Mouse (Mus musculus): ENCODE results near the gene Atp2a1.

Atp2a1 gene
- long read RNA-seq, experiment 1: 0 reads
- long read RNA-seq, experiment 2: 0 reads

- intact Hi-C loops (cut with DNase I): no loop called here
These were observed at the start of gene Atp2a1 for GRCm38 (mm10) chr7:126463004-126463403. Gene Atp2a1 (minus strand): TSS chr7:126463108.

DNA sequence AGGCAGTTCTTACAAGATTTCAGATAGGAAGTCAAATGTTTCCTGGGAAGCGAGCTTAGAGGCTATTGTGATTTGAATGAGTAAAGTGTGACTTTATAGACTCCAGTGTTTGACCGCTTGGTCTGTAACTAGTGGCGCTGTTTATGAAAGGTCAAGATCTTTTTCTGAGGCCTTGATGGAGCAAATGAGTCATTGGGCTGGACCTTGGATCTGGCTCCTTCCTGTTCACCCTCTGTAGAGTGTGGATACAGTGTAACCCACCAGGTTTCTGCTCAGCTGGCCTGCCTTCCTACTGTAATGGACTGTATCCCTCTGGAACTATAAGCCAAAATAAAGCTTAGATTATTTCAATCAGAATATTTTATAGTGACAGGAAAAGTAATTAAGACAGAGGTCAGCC lies 48.4 kb upstream of the Atp2a1 start:
- intact Hi-C loops (cut with DNase I): no loop called here

DNA sequence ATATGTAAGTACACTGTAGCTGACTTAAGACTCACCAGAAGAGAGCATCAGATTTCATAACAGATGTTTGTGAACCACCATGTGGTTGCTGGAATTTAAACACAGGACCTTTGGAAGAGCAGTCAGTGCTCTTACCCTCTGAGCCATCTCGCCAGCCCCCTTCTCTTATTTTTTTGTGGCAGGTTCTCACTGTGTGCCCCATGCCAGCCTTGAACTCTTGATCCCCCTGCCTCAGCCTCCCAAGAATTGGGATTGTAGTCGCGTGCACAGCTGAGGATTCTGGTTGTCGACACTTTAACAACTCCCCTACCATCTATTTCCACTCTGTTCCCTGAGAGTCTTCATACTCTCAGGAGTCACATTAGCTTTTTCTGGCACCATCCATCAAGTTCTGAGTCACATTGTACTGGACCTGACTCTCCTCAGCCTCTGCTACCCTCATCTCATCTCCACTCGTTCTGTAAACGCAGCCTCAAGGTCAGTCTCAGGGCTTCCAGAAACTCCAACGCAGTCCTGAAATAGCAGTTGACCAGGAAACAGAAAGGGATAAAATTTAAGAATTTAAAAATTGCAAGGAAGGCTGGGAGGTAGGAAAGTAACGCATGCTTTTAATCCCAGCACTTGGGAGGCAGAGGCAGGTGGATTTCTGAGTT lies 44.3 kb upstream of the Atp2a1 start:
- intact Hi-C loops (cut with DNase I): no loop called here

GRCm38 (mm10) chr7:126504913-126505312 lies 42.0 kb upstream of the Atp2a1 start:
- intact Hi-C loops (cut with DNase I): no loop called here

- intact Hi-C loops (cut with DNase I): loop anchor here (2.0 kb wide), 1 partner anchor 17 kb away; the partner anchor contains the start of gene Tufm
These were observed 40.5 kb upstream of the Atp2a1 start, which contains the start of gene Atxn2l for GRCm38 (mm10) chr7:126503273-126503878. Gene Atxn2l (minus strand): TSS chr7:126503437.

DNA sequence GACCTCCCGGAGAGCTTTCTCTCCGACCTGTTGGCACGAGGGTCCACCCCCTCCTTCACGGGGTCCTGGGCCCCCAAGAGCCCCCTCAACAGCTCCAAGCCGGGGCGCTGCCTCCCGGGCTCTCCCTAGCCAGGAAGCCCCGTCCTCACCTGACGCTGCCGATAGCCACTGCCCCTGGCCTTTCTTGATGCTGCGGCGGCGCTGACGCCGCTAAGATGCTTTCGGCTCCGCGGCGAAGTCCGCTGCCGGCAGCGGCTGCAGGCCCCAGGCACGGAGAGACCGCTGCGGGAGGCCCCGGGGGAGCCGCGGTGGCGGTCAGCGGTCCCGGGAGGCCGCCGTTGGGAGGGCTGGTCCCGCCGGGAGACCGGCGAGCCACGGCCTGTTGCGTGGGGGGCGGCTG lies 39.8 kb upstream of the Atp2a1 start:
- intact Hi-C loops (cut with DNase I): loop anchor here (2.0 kb wide), 1 partner anchor 16 kb away; the partner anchor contains the start of gene Tufm

DNA sequence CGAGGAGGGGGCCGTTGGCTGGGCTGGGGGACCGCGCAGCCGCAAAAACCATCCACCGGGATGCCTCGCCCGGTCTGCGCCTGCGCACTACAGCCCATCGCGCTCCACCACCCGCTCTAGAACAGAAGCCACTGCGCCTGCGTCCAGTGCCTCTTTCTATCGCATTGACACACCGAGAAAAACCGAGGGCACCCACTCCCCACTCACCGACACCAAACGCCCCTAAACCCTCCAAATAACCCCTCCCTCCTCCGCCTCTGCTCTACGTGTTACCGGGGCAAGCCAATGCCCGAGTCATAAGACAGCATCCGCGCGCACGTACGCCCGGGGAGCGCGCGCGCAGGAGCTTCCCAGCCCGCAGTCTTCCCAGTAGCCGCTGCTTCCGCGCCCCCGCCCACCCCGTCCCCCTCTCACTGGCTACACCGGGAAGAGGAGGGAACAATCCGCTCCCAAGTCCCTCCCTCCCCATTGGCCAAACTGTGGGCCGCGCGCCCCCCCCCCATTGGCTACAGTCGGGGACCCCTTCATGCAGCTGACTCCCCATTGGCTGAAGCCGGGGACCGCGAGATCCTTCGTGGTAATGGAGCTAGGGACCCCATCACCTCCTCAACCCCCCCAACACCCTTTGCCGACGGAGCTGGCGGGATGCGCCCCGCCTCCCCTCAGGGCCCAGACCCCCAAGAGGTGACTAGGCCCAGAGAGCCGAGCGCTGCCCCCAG lies 39.3 kb upstream of the Atp2a1 start:
- intact Hi-C loops (cut with DNase I): loop anchor here (2.0 kb wide), 1 partner anchor 15 kb away; the partner anchor contains the start of gene Tufm

- intact Hi-C loops (cut with DNase I): loop anchor here (2.0 kb wide), 1 partner anchor 15 kb away; the partner anchor contains the start of gene Tufm
These were observed 38.7 kb upstream of the Atp2a1 start for GRCm38 (mm10) chr7:126501684-126502022.

DNA sequence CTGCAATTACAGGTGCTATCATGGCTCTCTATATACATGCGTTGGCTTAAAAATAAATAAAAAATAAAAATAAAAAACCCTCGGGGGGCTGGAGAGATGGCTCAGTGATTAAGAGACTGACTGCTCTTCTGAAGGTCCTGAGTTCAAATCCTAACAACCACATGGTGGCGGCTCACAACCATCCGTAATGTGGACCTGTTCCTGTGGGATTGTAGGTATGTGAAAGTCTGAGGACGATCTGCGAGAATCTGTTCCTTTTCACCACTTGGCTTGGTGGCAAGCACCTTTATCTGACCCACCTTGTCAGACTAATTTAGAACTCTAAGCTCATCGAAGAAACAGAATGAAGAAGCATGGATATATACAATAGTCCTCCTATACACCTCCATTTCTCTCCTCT lies 36.5 kb upstream of the Atp2a1 start:
- intact Hi-C loops (cut with DNase I): no loop called here

- intact Hi-C loops (cut with DNase I): no loop called here
These were observed 35.1 kb upstream of the Atp2a1 start for GRCm38 (mm10) chr7:126497966-126498365.

DNA sequence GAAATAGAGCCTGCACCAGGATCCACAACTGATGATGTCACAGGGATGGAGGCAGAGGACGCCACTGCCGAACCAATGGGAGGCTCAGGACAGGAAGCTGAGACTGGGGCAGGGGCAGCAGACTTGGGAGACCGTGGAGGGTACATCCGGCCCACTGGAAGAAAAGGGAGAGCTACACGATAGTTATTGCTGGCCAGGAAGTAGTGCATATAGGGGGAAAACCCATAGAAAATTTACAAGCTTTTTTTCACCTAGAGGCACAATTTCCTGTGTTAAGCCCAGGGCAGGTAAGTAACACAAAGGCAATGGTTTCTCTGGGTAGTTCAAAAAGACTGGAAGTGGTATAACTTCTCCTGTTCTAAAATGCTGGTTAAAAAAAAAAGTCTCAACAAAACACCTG lies 33.6 kb upstream of the Atp2a1 start:
- intact Hi-C loops (cut with DNase I): no loop called here

DNA sequence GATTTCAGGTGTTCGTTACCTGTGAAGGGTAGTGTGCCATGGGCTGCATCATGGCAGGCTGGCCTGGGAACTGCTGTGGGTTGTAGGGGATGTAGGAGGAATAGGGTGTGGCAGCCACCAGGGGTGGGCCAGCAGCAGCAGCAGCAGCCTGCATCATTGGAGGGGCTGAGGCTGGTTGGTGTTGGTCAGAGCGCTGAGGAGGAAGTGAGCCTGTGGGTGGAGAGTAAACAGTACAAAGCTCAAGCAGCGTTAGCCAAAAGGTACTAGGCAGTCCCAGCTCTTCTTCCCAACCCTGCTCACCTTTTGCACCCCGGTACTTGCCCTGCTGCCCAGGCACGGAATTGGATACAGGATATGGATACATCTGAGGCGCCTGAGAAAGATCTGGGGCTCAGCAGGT lies 31.2 kb upstream of the Atp2a1 start:
- intact Hi-C loops (cut with DNase I): loop anchor here (5.0 kb wide), 1 partner anchor 63 kb away; no protein-coding TSS in a partner anchor

- intact Hi-C loops (cut with DNase I): loop anchor here (5.0 kb wide), 1 partner anchor 65 kb away; no protein-coding TSS in a partner anchor
These were observed 29.1 kb upstream of the Atp2a1 start for GRCm38 (mm10) chr7:126491973-126492372.

- intact Hi-C loops (cut with DNase I): loop anchor here (5.0 kb wide), 1 partner anchor 66 kb away; no protein-coding TSS in a partner anchor
These were observed 28.1 kb upstream of the Atp2a1 start for GRCm38 (mm10) chr7:126491005-126491404.

GRCm38 (mm10) chr7:126487617-126488385 lies 24.9 kb upstream of the Atp2a1 start:
- intact Hi-C loops (cut with DNase I): loop anchor here (2.0 kb wide), 1 partner anchor 15 kb away; the partner anchor contains the start of gene Atxn2l

- intact Hi-C loops (cut with DNase I): loop anchor here (2.0 kb wide), 1 partner anchor 16 kb away; the partner anchor contains the start of gene Atxn2l
These were observed 24.2 kb upstream of the Atp2a1 start, which contains the start of gene Tufm for GRCm38 (mm10) chr7:126487052-126487483. Gene Tufm (plus strand): TSS chr7:126487361.

- intact Hi-C loops (cut with DNase I): loop anchor here (5.0 kb wide), 1 partner anchor 85 kb away; the partner anchor contains the start of gene Nfatc2ip
These were observed 19.5 kb upstream of the Atp2a1 start for GRCm38 (mm10) chr7:126482392-126482871.

GRCm38 (mm10) chr7:126481699-126482098 lies 18.8 kb upstream of the Atp2a1 start:
- intact Hi-C loops (cut with DNase I): loop anchor here (2.0 to 5.0 kb wide), 2 partner anchors 47 to 84 kb away; partner anchors contain the start of gene Nfatc2ip

- intact Hi-C loops (cut with DNase I): loop anchor here (5.0 kb wide), 1 partner anchor 38 kb away; no protein-coding TSS in a partner anchor
These were observed 12.2 kb upstream of the Atp2a1 start, which contains the start of gene Sh2b1 for GRCm38 (mm10) chr7:126474993-126475581. Gene Sh2b1 (minus strand): TSS chr7:126475424.

DNA sequence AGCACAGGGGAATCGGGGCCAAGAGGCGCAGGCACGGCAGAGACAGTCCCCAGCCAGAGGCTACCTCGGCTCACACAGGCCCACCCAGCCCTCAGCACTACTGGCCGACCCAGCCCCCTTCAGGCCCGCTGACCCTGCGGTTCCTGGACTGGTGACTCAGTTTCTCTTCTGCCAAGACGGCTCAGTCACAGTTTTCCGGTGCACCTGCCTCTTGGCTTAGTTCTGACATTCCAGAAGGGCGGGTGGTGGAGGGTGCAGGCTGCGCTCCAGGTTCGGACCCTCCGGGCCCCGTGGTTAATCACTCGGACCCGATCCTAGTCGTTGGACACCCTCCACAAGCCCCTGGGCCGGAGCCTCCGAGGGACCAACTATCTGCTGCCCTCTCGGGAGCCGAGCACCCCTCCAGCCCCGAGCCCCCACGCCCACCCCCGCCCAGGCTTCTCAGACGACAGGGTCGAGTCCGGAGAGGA lies 11.6 kb upstream of the Atp2a1 start:
- intact Hi-C loops (cut with DNase I): loop anchor here (5.0 kb wide), 1 partner anchor 37 kb away; no protein-coding TSS in a partner anchor

All from adrenal gland (tissue).